Mouse (Mus musculus): ENCODE results near the gene Ciz1.

DNA sequence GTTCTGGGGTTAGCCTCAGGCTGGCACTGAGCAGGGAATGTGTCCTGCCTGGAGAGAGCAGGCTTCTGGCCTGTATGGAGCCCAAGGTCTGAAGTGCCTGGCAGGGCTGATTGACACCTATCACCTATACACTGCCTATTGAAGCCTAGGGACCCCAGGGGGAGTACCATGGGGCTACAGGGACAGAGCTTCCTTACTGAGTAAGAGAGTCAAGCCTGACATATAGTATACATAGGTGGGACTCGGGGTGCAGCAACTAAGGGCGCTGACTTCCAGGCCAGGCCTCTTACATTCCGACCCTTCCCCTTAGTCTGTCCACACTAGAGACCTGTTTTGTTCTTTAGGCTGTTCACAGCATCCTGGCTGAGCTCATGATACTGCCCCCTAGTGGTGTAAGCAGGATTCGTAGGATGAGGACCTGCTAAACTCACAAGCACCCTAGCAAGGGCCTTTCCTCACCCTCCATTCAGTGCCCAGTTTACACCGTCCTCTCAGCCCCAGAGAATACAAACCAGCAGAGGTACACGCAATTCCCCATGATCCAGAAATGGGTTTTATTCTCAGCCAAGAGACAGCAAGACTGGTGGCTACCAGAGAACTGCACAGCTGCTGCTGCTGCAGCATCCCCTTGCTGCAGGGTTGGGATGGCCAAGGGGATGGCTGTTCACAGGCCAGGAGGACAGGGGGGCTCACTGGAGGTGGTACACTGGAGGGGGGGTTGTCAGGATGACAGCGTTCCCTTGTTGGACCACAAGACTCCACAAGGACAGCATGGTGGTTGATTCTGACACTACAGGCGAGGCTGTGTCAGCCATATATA is 44.0 kb upstream of the Ciz1 start:
- peak; percentile 81 for TF ChIP-seq CTCF (IDR thresholded peaks at IDR 0.05; ENCODE audit: low read depth, low read length)
- TF ChIP-seq POLR2A (IDR thresholded peaks at IDR 0.05; ENCODE audit: insufficient read depth, low read length), result no peak
